Mouse (Mus musculus) heart, postnatal 0 days (tissue): ENCODE measurements at regions not wholly inside any gene's neighbourhood (a gene's known extent, or its start where the extent isn't known, plus 50 kb on each side); places are given as distances from the start of the nearest gene placed in this dataset.

Experiments
- CTCF ChIP-seq: IDR thresholded peaks from 2 replicates; pipeline ENCODE4 v1.5.1; 2016; ENCODE audit warnings: antibody characterized with exemption, control low read depth, low read depth
- EP300 ChIP-seq: IDR thresholded peaks from 2 replicates; pipeline ENCODE4 v1.6.1; 2016; ENCODE audit warnings: antibody characterized with exemption, low read depth

- TF ChIP-seq CTCF: no peak
- TF ChIP-seq EP300: no peak
Observed at GRCm38 (mm10) chr5:102266451-102266850, 196.7 kb upstream of the Wdfy3 start.
